Mouse (Mus musculus): ENCODE data around the gene Fndc3b. TPM values are rescaled to one million over a fixed set of nuclear protein-coding genes. Genes with fewer than 3 reads are reported as not detected.

Gene Fndc3b
- polyA plus RNA-seq, 1 experiment from 2014 or later, result 10.5 TPM

DNA sequence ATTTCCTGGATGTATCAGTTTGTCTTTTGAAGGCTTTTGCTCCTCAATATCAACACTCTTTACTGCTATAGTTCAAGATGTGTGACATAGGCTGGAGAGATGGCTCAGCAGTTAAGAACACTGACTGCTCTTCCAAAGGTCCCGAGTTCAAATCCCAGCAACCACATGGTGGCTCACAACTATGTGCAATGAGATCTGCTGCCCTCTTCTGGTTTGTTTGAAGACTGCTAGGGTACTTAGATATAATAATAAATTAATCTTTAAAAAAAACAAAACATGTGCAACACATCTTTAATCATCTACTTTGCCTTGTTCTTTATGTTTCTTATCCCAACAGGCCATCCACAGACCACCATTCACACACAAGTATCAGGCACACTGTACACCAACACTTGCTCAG lies 160.7 kb downstream of the Fndc3b start:
- Histone ChIP-seq H3K4me2 (ENCODE audit: low read depth, low read length) (no peak overlapping the region), H3K4me1 (ENCODE audit: control insufficient read depth, insufficient read depth, low read length) (no peaks in the 10 kb centered on the region), H3K27me3 (ENCODE audit: control insufficient read depth, insufficient read depth, low read length) (no peaks in the 10 kb centered on the region), H3K9ac (replicated peaks; ENCODE audit: low read length) (no peak overlapping the region), H3K4me3 (ENCODE audit: low read depth, low read length) (no peak overlapping the region), H3K9me3 (replicated peaks; ENCODE audit: control insufficient read depth, low read length) (no peaks in the 10 kb centered on the region), H3K36me3 (replicated peaks; ENCODE audit: control insufficient read depth, insufficient read depth, low read depth, low read length) (no peaks in the 10 kb centered on the region), H3K27ac (replicated peaks; ENCODE audit: low read depth, low read length) (no peak overlapping the region)
- no peak for DNase-seq (ENCODE audit: low spot score)
- ATAC-seq (replicated peaks; ENCODE audit: insufficient number of reproducible peaks, low FRiP score, low TSS enrichment, low read depth), result no peak
- 81% methylated on average over 1 of the region's 1 CpGs for WGBS

- Histone ChIP-seq H3K27me3 (ENCODE audit: control insufficient read depth, insufficient read depth, low read length) (no peaks in the 10 kb centered on the region), H3K9me3 (replicated peaks; ENCODE audit: control insufficient read depth, low read length) (no peaks in the 10 kb centered on the region), H3K4me1 (ENCODE audit: control insufficient read depth, insufficient read depth, low read length) (no peaks in the 10 kb centered on the region), H3K27ac (replicated peaks; ENCODE audit: low read depth, low read length) (no peak overlapping the region), H3K36me3 (replicated peaks; ENCODE audit: control insufficient read depth, insufficient read depth, low read depth, low read length) (no peaks in the 10 kb centered on the region), H3K9ac (replicated peaks; ENCODE audit: low read length) (no peak overlapping the region), H3K4me2 (ENCODE audit: low read depth, low read length) (no peak overlapping the region), H3K4me3 (ENCODE audit: low read depth, low read length) (no peak overlapping the region)
- no peak for ATAC-seq (replicated peaks; ENCODE audit: insufficient number of reproducible peaks, low FRiP score, low TSS enrichment, low read depth)
- 85% methylated on average over 3 of the region's 3 CpGs for WGBS
- DNase-seq (ENCODE audit: low spot score), result no peak
These were observed 165.5 kb downstream of the Fndc3b start for GRCm38 (mm10) chr3:27545651-27546050.

- no peak overlapping the region for H3K4me2 ChIP-seq (ENCODE audit: low read depth, low read length)
- no peaks in the 10 kb centered on the region for H3K4me1 ChIP-seq (ENCODE audit: control insufficient read depth, insufficient read depth, low read length)
- H3K4me3 ChIP-seq (ENCODE audit: low read depth, low read length), result no peak overlapping the region
- no peaks in the 10 kb centered on the region for H3K27me3 ChIP-seq (ENCODE audit: control insufficient read depth, insufficient read depth, low read length)
- 92% methylated on average over 11 of the region's 11 CpGs for WGBS
- H3K36me3 ChIP-seq (replicated peaks; ENCODE audit: control insufficient read depth, insufficient read depth, low read depth, low read length), result no peaks in the 10 kb centered on the region
- no peaks in the 10 kb centered on the region for H3K9me3 ChIP-seq (replicated peaks; ENCODE audit: control insufficient read depth, low read length)
- no peak overlapping the region for H3K9ac ChIP-seq (replicated peaks; ENCODE audit: low read length)
- no peak for ATAC-seq (replicated peaks; ENCODE audit: insufficient number of reproducible peaks, low FRiP score, low TSS enrichment, low read depth)
- no peak overlapping the region for H3K27ac ChIP-seq (replicated peaks; ENCODE audit: low read depth, low read length)
- no peak for DNase-seq (ENCODE audit: low spot score)
These were observed 167.0 kb downstream of the Fndc3b start for GRCm38 (mm10) chr3:27544061-27544460.

GRCm38 (mm10) chr3:27541841-27542240 lies 169.3 kb downstream of the Fndc3b start:
- no peaks in the 10 kb centered on the region for H3K27me3 ChIP-seq (ENCODE audit: control insufficient read depth, insufficient read depth, low read length)
- H3K4me3 ChIP-seq (ENCODE audit: low read depth, low read length), result no peak overlapping the region
- no peak overlapping the region for H3K4me2 ChIP-seq (ENCODE audit: low read depth, low read length)
- ATAC-seq (replicated peaks; ENCODE audit: insufficient number of reproducible peaks, low FRiP score, low TSS enrichment, low read depth) (no peak), DNase-seq (ENCODE audit: low spot score) (no peak)
- 95% methylated on average over 12 of the region's 12 CpGs for WGBS
- no peak overlapping the region for H3K27ac ChIP-seq (replicated peaks; ENCODE audit: low read depth, low read length)
- no peaks in the 10 kb centered on the region for H3K4me1 ChIP-seq (ENCODE audit: control insufficient read depth, insufficient read depth, low read length)
- no peaks in the 10 kb centered on the region for H3K36me3 ChIP-seq (replicated peaks; ENCODE audit: control insufficient read depth, insufficient read depth, low read depth, low read length)
- no peaks in the 10 kb centered on the region for H3K9me3 ChIP-seq (replicated peaks; ENCODE audit: control insufficient read depth, low read length)
- no peak overlapping the region for H3K9ac ChIP-seq (replicated peaks; ENCODE audit: low read length)

DNA sequence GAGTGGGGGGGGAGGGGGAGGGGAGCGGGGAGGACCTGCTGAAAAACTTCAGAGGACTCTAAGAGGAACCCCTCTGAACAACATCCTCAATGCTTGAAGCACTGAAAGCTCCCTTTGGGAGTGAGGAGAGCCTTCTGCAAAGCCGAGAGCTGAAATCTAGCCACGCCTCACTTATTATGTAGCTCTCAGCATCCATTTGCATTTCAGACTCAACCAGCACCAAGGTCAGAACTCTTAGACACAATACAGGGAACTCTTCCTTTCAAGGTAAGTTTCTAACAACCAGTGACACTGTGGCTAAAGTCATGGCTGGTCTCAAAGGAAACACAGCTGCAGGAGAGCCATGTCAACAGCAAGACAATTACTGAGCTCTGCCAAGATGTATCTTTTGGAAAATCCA lies 169.9 kb downstream of the Fndc3b start:
- ATAC-seq (replicated peaks; ENCODE audit: insufficient number of reproducible peaks, low FRiP score, low TSS enrichment, low read depth) (no peak), DNase-seq (ENCODE audit: low spot score) (no peak)
- WGBS, result 85% methylated on average over 3 of the region's 3 CpGs
- Histone ChIP-seq H3K4me2 (ENCODE audit: low read depth, low read length) (no peak overlapping the region), H3K27me3 (ENCODE audit: control insufficient read depth, insufficient read depth, low read length) (no peaks in the 10 kb centered on the region), H3K36me3 (replicated peaks; ENCODE audit: control insufficient read depth, insufficient read depth, low read depth, low read length) (no peaks in the 10 kb centered on the region), H3K9me3 (replicated peaks; ENCODE audit: control insufficient read depth, low read length) (no peaks in the 10 kb centered on the region), H3K4me3 (ENCODE audit: low read depth, low read length) (no peak overlapping the region), H3K4me1 (ENCODE audit: control insufficient read depth, insufficient read depth, low read length) (no peaks in the 10 kb centered on the region), H3K9ac (replicated peaks; ENCODE audit: low read length) (no peak overlapping the region), H3K27ac (replicated peaks; ENCODE audit: low read depth, low read length) (no peak overlapping the region)

DNA sequence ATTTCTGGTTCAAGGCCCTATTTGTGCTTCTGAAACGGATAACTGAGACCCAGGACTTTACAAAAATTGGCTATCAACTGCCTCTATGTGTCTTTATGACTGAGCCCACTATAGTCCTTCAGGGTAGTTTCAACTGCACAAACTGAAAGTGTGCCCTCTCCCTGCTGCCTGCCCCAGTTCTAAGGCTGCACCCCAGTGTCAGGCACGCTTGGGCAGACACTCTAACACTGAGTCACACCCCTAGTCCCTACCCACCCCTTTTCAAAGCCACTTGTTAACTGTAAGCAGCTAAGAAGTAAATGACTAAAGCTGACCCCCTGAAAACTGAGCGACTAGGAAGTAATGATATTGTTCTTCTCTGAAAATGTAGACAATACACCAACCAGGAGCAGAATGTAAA lies 176.9 kb downstream of the Fndc3b start:
- no peaks in the 10 kb centered on the region for H3K36me3 ChIP-seq (replicated peaks; ENCODE audit: control insufficient read depth, insufficient read depth, low read depth, low read length)
- DNase-seq (ENCODE audit: low spot score), result no peak
- no peak overlapping the region for H3K9ac ChIP-seq (replicated peaks; ENCODE audit: low read length)
- H3K27me3 ChIP-seq (ENCODE audit: control insufficient read depth, insufficient read depth, low read length), result no peaks in the 10 kb centered on the region
- H3K4me1 ChIP-seq (ENCODE audit: control insufficient read depth, insufficient read depth, low read length), result no peaks in the 10 kb centered on the region
- H3K4me3 ChIP-seq (ENCODE audit: low read depth, low read length), result no peak overlapping the region
- no peak overlapping the region for H3K27ac ChIP-seq (replicated peaks; ENCODE audit: low read depth, low read length)
- H3K4me2 ChIP-seq (ENCODE audit: low read depth, low read length), result no peak overlapping the region
- H3K9me3 ChIP-seq (replicated peaks; ENCODE audit: control insufficient read depth, low read length), result no peaks in the 10 kb centered on the region
- ATAC-seq (replicated peaks; ENCODE audit: insufficient number of reproducible peaks, low FRiP score, low TSS enrichment, low read depth), result no peak
- 67% methylated on average over 3 of the region's 3 CpGs for WGBS

- no peak overlapping the region for H3K4me3 ChIP-seq (ENCODE audit: low read depth, low read length)
- no peaks in the 10 kb centered on the region for H3K36me3 ChIP-seq (replicated peaks; ENCODE audit: control insufficient read depth, insufficient read depth, low read depth, low read length)
- no peak for ATAC-seq (replicated peaks; ENCODE audit: insufficient number of reproducible peaks, low FRiP score, low TSS enrichment, low read depth)
- H3K9me3 ChIP-seq (replicated peaks; ENCODE audit: control insufficient read depth, low read length), result no peaks in the 10 kb centered on the region
- no peak overlapping the region for H3K9ac ChIP-seq (replicated peaks; ENCODE audit: low read length)
- no peak overlapping the region for H3K4me2 ChIP-seq (ENCODE audit: low read depth, low read length)
- no peak for DNase-seq (ENCODE audit: low spot score)
- H3K27ac ChIP-seq (replicated peaks; ENCODE audit: low read depth, low read length), result no peak overlapping the region
- H3K27me3 ChIP-seq (ENCODE audit: control insufficient read depth, insufficient read depth, low read length), result no peaks in the 10 kb centered on the region
- H3K4me1 ChIP-seq (ENCODE audit: control insufficient read depth, insufficient read depth, low read length), result no peaks in the 10 kb centered on the region
- 87% methylated on average over 4 of the region's 4 CpGs for WGBS
These were observed 177.4 kb downstream of the Fndc3b start for GRCm38 (mm10) chr3:27533721-27534120.

DNA sequence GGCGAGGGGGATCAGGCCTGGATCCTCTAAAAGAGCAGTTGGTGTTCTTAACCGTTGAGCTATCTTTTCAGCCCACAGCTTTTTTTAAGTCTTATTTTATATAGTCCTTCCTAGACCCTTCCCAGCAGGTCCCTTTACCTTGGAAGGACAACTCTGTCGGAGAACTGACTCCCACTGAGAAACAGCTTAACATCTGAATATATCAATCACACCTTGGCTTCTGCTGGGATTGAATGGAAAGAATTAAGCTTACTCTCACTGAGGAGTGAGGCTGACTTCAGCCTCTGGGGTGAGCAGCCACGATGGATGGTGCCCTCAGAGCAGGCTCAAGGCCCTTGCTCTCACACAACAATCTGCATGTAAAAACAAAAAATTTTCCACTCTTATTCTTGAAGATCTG lies 179.1 kb downstream of the Fndc3b start:
- H3K36me3 ChIP-seq (replicated peaks; ENCODE audit: control insufficient read depth, insufficient read depth, low read depth, low read length), result no peaks in the 10 kb centered on the region
- H3K9me3 ChIP-seq (replicated peaks; ENCODE audit: control insufficient read depth, low read length), result no peaks in the 10 kb centered on the region
- H3K27ac ChIP-seq (replicated peaks; ENCODE audit: low read depth, low read length), result no peak overlapping the region
- no peaks in the 10 kb centered on the region for H3K4me1 ChIP-seq (ENCODE audit: control insufficient read depth, insufficient read depth, low read length)
- H3K4me3 ChIP-seq (ENCODE audit: low read depth, low read length), result no peak overlapping the region
- DNase-seq (ENCODE audit: low spot score), result no peak
- 58% methylated on average over 4 of the region's 4 CpGs for WGBS
- H3K4me2 ChIP-seq (ENCODE audit: low read depth, low read length), result no peak overlapping the region
- H3K27me3 ChIP-seq (ENCODE audit: control insufficient read depth, insufficient read depth, low read length), result no peaks in the 10 kb centered on the region
- ATAC-seq (replicated peaks; ENCODE audit: insufficient number of reproducible peaks, low FRiP score, low TSS enrichment, low read depth), result no peak
- H3K9ac ChIP-seq (replicated peaks; ENCODE audit: low read length), result no peak overlapping the region
